Mouse (Mus musculus) spleen, adult 10 weeks (tissue): Measurements from ENCODE around the gene Nlrc4. TPM values are rescaled to one million over a fixed set of nuclear protein-coding genes. Genes with fewer than 3 reads are reported as not detected.

Experiments used
- polyA plus RNA-seq: library from polyadenylated mRNA; stranded (reverse); fragments of 350-450 nt; fragmentation: Illumina TruSeq; extraction: RNeasy Lipid Tissue Mini Kit (QIAGEN cat#74804); gene quantifications from one replicate; pipeline ENCODE4 v1.2.3, GENCODE M21; 2015; ENCODE audit warnings: low replicate concordance; ENCODE audit not compliant: insufficient read depth

Nlrc4 gene
- 21.2 TPM for polyA plus RNA-seq

DNA sequence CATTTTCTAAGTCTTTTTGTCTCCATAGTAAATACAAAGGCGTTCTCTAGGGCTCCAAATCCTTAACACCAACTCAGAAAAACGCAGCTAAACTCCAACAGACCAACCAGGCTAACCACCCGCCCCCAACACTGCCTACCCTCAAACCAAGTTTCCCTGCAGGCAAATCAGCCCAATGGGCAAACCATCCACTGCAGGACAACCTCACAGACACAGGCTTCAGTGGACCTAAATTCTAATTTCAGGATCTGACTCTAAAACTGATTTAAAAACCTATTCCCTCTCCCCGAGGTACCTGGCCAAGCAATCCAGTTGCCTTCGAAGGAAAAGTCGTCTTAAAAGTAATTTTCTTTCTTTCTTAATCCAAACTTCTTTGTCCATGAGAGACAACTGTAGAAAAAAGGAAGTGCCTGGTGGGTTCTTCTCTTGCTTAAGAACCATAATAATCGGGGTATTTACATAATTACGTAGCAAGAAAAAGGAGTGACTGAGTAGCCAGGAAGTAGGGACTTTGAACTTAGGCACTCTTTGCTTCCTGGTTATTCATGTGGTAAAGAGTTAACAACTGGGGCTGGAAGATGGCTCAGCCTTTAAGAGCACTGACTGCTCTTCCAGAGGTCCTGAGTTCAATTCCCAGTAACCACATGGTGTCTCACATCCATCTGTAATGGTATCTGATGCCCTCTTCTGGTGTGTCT is at the start of gene Nlrc4:
Nlrc4 (minus strand) TSS at position 432 of the 698 bp plus-strand sequence.

DNA sequence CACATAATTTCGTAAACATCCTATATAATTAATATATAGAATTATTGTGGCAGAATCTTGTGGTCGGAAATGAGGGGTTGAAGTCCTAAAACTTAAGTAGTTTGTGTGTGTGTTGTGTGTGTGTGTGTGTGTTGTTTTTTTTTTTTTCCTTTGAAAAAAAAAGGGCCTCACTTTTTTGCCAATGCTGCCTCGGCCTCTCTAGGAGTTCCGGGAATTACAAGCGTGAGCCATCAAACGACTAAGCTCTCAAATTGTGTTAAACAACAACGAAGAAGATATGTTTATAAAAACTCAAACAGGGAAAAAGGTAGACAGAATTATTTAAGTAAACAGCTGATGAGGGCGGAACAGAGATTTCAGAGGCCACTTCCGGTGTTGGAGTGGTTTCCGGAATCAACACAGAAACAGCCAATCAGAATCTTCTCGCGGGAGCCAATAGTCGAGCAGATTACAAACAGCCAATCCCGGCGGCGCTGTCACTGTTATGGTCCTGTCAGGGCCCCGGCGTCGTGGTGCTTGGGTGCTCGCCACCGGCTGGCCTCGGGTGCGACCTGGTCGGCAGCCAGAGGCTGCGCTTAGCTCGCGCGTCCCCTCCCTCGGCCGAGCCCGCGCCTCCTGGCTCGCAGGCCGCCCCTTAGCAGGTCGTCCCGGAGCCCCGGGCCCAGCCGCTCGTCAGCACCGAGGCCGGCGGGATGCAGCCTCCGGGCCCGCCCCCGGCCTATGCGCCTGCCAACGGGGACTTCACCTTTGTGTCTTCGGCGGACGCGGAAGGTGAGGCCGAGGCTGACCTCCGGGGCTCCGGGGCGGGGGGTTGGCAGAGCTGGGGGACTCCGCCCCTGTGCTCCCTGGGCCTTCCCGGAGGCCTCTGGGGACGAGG is 30.3 kb upstream of the Nlrc4 start, which contains the start of gene Yipf4:
Yipf4 (plus strand) TSS at position 470 of the 877 bp plus-strand sequence.

DNA sequence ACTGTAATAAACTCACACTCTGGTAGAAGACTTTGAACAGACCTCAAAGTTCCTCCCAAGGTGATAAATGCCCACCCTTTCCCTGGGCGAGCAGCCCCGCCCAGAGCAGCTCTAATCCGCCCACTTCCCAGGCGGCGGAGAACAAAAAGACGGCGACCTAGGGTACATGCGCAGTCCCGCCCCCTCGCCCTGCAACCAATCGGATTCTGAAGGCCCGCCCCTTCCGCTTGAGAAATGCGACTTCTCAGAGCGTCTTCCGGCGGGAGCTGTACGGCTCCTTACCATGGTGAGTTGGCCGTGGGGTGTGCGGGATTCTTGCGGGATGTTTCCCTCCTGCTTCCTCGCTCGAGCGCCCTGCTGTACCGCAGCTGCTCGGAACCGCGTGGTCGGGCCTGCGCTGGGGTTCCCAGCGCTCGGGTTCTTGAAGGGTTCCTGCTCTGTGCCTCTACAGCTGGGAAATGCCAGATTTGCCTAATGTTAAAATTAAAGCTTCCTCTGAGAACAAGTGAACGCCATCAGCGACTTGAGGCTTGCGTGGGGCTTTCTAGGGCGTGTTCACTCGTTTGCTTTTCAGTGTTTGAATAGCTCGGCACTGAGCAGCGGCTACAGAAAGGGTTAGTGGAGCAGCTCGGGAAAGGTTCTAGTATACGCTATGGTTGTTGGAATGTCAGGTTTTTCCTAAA is 63.4 kb downstream of the Nlrc4 start, which contains the start of gene Slc30a6:
Slc30a6 (plus strand) TSS at position 226 of the 683 bp plus-strand sequence.

Other genes starting within 250 kb of the Nlrc4 start
- gene Memo1, start 163.6 kb downstream of the Nlrc4 start, polyA plus RNA-seq = 59.4 TPM
- 85.8 TPM for gene Dpy30, start 135.2 kb downstream of the Nlrc4 start, polyA plus RNA-seq
- gene Spast, start 120.2 kb downstream of the Nlrc4 start, polyA plus RNA-seq = 34.9 TPM
- 24.7 TPM for gene Slc30a6, start 63.5 kb downstream of the Nlrc4 start, polyA plus RNA-seq
- gene Yipf4, start 30.4 kb upstream of the Nlrc4 start, polyA plus RNA-seq = 97.8 TPM
- 171 TPM for gene Birc6, start 69.2 kb upstream of the Nlrc4 start, polyA plus RNA-seq